Mouse (Mus musculus) E14TG2a.4 (cell line): ENCODE data around the gene Krt83.

Experiments
- CTCF ChIP-seq: conservative IDR thresholded peaks from 2 replicates; pipeline ENCODE4 v1.5.1; 2014; ENCODE audit warnings: low read length
- NANOG ChIP-seq: IDR thresholded peaks from 2 replicates; pipeline ENCODE4 v1.6.1; 2014; ENCODE audit warnings: borderline replicate concordance, low read length, mixed read lengths
- POU5F1 ChIP-seq: IDR thresholded peaks from 2 replicates; pipeline ENCODE4 v1.6.1; 2014; ENCODE audit warnings: low read length, borderline replicate concordance

GRCm38 (mm10) chr15:101506896-101507758 is 15.8 kb upstream of the Krt83 start:
- TF ChIP-seq NANOG = no peak
- TF ChIP-seq CTCF = no peak
- TF ChIP-seq POU5F1 = no peak
